ENCODE assay signal across 16 mouse cellular contexts in the genomic region with DNA sequence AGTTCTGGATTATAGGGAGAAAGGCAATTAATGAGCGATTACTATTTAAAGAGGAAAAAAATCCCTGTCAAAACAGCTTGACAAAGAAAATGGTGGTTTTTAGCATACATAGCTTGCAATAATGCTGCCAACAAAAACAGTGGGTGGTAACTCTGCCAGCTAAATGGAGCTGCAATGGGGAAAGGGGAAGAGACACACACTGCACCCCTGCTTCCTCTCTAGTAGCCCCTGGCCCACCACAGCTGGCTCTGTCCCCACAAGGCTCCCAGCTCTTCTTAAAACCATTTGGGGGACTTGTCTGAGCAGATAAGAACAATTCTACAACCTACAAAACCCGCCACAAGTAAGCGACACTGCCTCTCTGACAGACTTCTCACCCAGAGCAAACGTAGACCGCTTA.
"Had no signal": no experiment of that assay in that cellular context is flagged by ENCODE, and none has a peak within 500 bp of the region (broad histone marks: within the 10 kb centered on the region; RNA-seq: fewer than 3 reads in every experiment).

No protein-coding gene starts in this region.

- H3K27ac ChIP-seq: kidney, postnatal 0 days; layer of hippocampus, adult 2 months; liver, embryonic 13.5 days; macrophage; midbrain, embryonic 15.5 days; neural tube, embryonic 12.5 days; neural tube, embryonic 15.5 days had no signal

- H3K4me2 ChIP-seq: liver, embryonic 13.5 days; midbrain, embryonic 11.5 days; midbrain, embryonic 15.5 days; neural tube, embryonic 12.5 days; neural tube, embryonic 15.5 days had no signal

- ATAC-seq: midbrain, embryonic 15.5 days had no signal

- H3K4me1 ChIP-seq: liver, embryonic 13.5 days; megakaryocyte, embryonic 14.5 days; neural tube, embryonic 12.5 days had no signal

- H3K9ac ChIP-seq: liver, embryonic 13.5 days; midbrain, embryonic 15.5 days; neural tube, embryonic 12.5 days; neural tube, embryonic 15.5 days had no signal

- H3K9me3 ChIP-seq: liver, embryonic 13.5 days; midbrain, embryonic 15.5 days; neural tube, embryonic 12.5 days; neural tube, embryonic 15.5 days had no signal

- H3K4me3 ChIP-seq: layer of hippocampus, adult 2 months; liver, embryonic 13.5 days; megakaryocyte, embryonic 14.5 days; midbrain, embryonic 15.5 days; neural tube, embryonic 12.5 days; neural tube, embryonic 15.5 days had no signal

- DNase-seq: kidney, adult 2 months; kidney, postnatal 25 days; layer of hippocampus, adult 9-11 months; liver, embryonic 13.5 days; lung, adult 2 months; retina, postnatal 1 day; right cerebral cortex, postnatal 25 days; thymus, postnatal 36 days had no signal

- H3K27me3 ChIP-seq: liver, embryonic 13.5 days; megakaryocyte, embryonic 14.5 days; midbrain, embryonic 15.5 days; neural tube, embryonic 12.5 days; neural tube, embryonic 15.5 days had no signal

- H3K36me3 ChIP-seq: liver, embryonic 13.5 days; midbrain, embryonic 15.5 days; neural tube, embryonic 12.5 days; neural tube, embryonic 15.5 days had no signal
